Mouse (Mus musculus): ENCODE measurements around the gene Olfr652. TPM values are rescaled to one million over a fixed set of nuclear protein-coding genes. Genes with fewer than 3 reads are reported as not detected.
A peak's percentile ranks its signal among the peaks of the same experiment; 100 is the strongest.

Olfr652 gene
- not detected for polyA plus RNA-seq (2021)

GRCm38 (mm10) chr7:104560601-104561000 is at the start of gene Olfr652:
Olfr652 (plus strand) TSS chr7:104560901.
- no peak for ATAC-seq
- no peak for DNase-seq (ENCODE audit: low read depth, low spot score)
- in situ Hi-C loops (cut with MboI; ENCODE audit: low pct_unique_long_range_greater_than_20kb), result no loop called here
- CTCF ChIA-PET, result no interaction called here
- no peak for TF ChIP-seq CTCF (IDR thresholded peaks at IDR 0.05)
- no peaks in the 10 kb centered on the region for H3K27me3 ChIP-seq
- POLR2A ChIA-PET, result no interaction called here

GRCm38 (mm10) chr7:104549833-104550232 is 10.9 kb upstream of the Olfr652 start, which contains the start of gene Olfr651:
Olfr651 (plus strand) TSS chr7:104550133.
- no peak for TF ChIP-seq CTCF (IDR thresholded peaks at IDR 0.05)
- in situ Hi-C loops (cut with MboI; ENCODE audit: low pct_unique_long_range_greater_than_20kb), result no loop called here
- H3K27me3 ChIP-seq, result no peaks in the 10 kb centered on the region
- POLR2A ChIA-PET, result no interaction called here
- CTCF ChIA-PET, result no interaction called here
- ATAC-seq, result no peak
- DNase-seq (ENCODE audit: low read depth, low spot score), result no peak

GRCm38 (mm10) chr7:104552700-104553099 is 8.0 kb upstream of the Olfr652 start:
- in situ Hi-C loops (cut with MboI; ENCODE audit: low pct_unique_long_range_greater_than_20kb), result no loop called here
- POLR2A ChIA-PET, result no interaction called here
- CTCF ChIA-PET, result no interaction called here
- ATAC-seq (no peak), DNase-seq (ENCODE audit: low read depth, low spot score) (no peak)
- H3K27me3 ChIP-seq, result no peaks in the 10 kb centered on the region
- no peak for TF ChIP-seq CTCF (IDR thresholded peaks at IDR 0.05)

GRCm38 (mm10) chr7:104577014-104577413 is 16.3 kb downstream of the Olfr652 start, which contains the start of gene Olfr653:
Olfr653 (plus strand) TSS chr7:104577314.
- in situ Hi-C loops (cut with MboI; ENCODE audit: low pct_unique_long_range_greater_than_20kb), result no loop called here
- no peak for TF ChIP-seq CTCF (IDR thresholded peaks at IDR 0.05)
- ChIA-PET POLR2A (interaction anchor here (0.6 kb wide), 1 partner anchor 247 kb away, joined by 4 read pairs; no protein-coding TSS in a partner anchor), CTCF (no interaction called here)
- DNase-seq (ENCODE audit: low read depth, low spot score), result no peak
- no peaks in the 10 kb centered on the region for H3K27me3 ChIP-seq
- no peak for ATAC-seq

GRCm38 (mm10) chr7:104580846-104581245 is 20.1 kb downstream of the Olfr652 start:
- in situ Hi-C loops (cut with MboI; ENCODE audit: low pct_unique_long_range_greater_than_20kb), result no loop called here
- POLR2A ChIA-PET, result no interaction called here
- ATAC-seq (no peak), DNase-seq (ENCODE audit: low read depth, low spot score) (no peak)
- no peaks in the 10 kb centered on the region for H3K27me3 ChIP-seq
- CTCF ChIA-PET, result no interaction called here
- no peak for TF ChIP-seq CTCF (IDR thresholded peaks at IDR 0.05)

GRCm38 (mm10) chr7:104581429-104581828 is 20.7 kb downstream of the Olfr652 start:
- DNase-seq (ENCODE audit: low read depth, low spot score) (no peak), ATAC-seq (no peak)
- no peak for TF ChIP-seq CTCF (IDR thresholded peaks at IDR 0.05)
- H3K27me3 ChIP-seq, result no peaks in the 10 kb centered on the region
- POLR2A ChIA-PET, result no interaction called here
- CTCF ChIA-PET, result no interaction called here
- in situ Hi-C loops (cut with MboI; ENCODE audit: low pct_unique_long_range_greater_than_20kb), result no loop called here

GRCm38 (mm10) chr7:104586725-104587124 is 26.0 kb downstream of the Olfr652 start, which contains the start of gene Olfr654:
Olfr654 (plus strand) TSS chr7:104587025.
- ChIA-PET CTCF (no interaction called here), POLR2A (no interaction called here)
- DNase-seq (ENCODE audit: low read depth, low spot score), result no peak
- in situ Hi-C loops (cut with MboI; ENCODE audit: low pct_unique_long_range_greater_than_20kb), result no loop called here
- no peak for ATAC-seq
- no peak for TF ChIP-seq CTCF (IDR thresholded peaks at IDR 0.05)
- no peaks in the 10 kb centered on the region for H3K27me3 ChIP-seq

GRCm38 (mm10) chr7:104588274-104588673 is 27.6 kb downstream of the Olfr652 start:
- DNase-seq (ENCODE audit: low read depth, low spot score) (no peak), ATAC-seq (no peak)
- CTCF ChIA-PET, result no interaction called here
- no peak for TF ChIP-seq CTCF (IDR thresholded peaks at IDR 0.05)
- no peaks in the 10 kb centered on the region for H3K27me3 ChIP-seq
- POLR2A ChIA-PET, result no interaction called here
- in situ Hi-C loops (cut with MboI; ENCODE audit: low pct_unique_long_range_greater_than_20kb), result no loop called here

GRCm38 (mm10) chr7:104601679-104602078 is 41.0 kb downstream of the Olfr652 start, which contains the start of gene Olfr655:
Olfr655 (minus strand) TSS chr7:104601779.
- no peak for TF ChIP-seq CTCF (IDR thresholded peaks at IDR 0.05)

GRCm38 (mm10) chr7:104603173-104603572 is 42.5 kb downstream of the Olfr652 start:
- POLR2A ChIA-PET, result no interaction called here
- CTCF ChIA-PET, result no interaction called here
- H3K27me3 ChIP-seq, result no peaks in the 10 kb centered on the region
- DNase-seq (ENCODE audit: low read depth, low spot score), result no peak
- peak; percentile 53 for TF ChIP-seq CTCF (IDR thresholded peaks at IDR 0.05)
- ATAC-seq, result no peak
- in situ Hi-C loops (cut with MboI; ENCODE audit: low pct_unique_long_range_greater_than_20kb), result loop anchor here (10.0 kb wide), 1 partner anchor 398 kb away; no protein-coding TSS in a partner anchor

More at GRCm38 (mm10) chr7:104601679-104602078, 41.0 kb downstream of the Olfr652 start, which contains the start of gene Olfr655:
- POLR2A ChIA-PET, result no interaction called here
- DNase-seq (ENCODE audit: low read depth, low spot score) (no peak), ATAC-seq (no peak)
- H3K27me3 ChIP-seq, result no peaks in the 10 kb centered on the region
- in situ Hi-C loops (cut with MboI; ENCODE audit: low pct_unique_long_range_greater_than_20kb), result loop anchor here (10.0 kb wide), 1 partner anchor 397 kb away; no protein-coding TSS in a partner anchor
- CTCF ChIA-PET, result no interaction called here

GRCm38 (mm10) chr7:104604727-104605126 is 44.0 kb downstream of the Olfr652 start:
- no peak for TF ChIP-seq CTCF (IDR thresholded peaks at IDR 0.05)
- CTCF ChIA-PET, result no interaction called here
- DNase-seq (ENCODE audit: low read depth, low spot score) (no peak), ATAC-seq (no peak)
- no peaks in the 10 kb centered on the region for H3K27me3 ChIP-seq
- in situ Hi-C loops (cut with MboI; ENCODE audit: low pct_unique_long_range_greater_than_20kb), result loop anchor here (10.0 kb wide), 1 partner anchor 400 kb away; no protein-coding TSS in a partner anchor
- POLR2A ChIA-PET, result no interaction called here

- ATAC-seq, result no peak
- ChIA-PET CTCF (no interaction called here), POLR2A (no interaction called here)
- no peak for TF ChIP-seq CTCF (IDR thresholded peaks at IDR 0.05)
- no peaks in the 10 kb centered on the region for H3K27me3 ChIP-seq
- in situ Hi-C loops (cut with MboI; ENCODE audit: low pct_unique_long_range_greater_than_20kb), result no loop called here
- no peak for DNase-seq (ENCODE audit: low read depth, low spot score)
Observed at GRCm38 (mm10) chr7:104613655-104614054, 53.0 kb downstream of the Olfr652 start, which contains the start of gene Olfr656. Olfr656 (plus strand) TSS chr7:104613955.

Other genes starting within 250 kb of the Olfr652 start
- gene Trim12a, start 245.4 kb upstream of the Olfr652 start, polyA plus RNA-seq (2021), result 2.1 TPM
- 1.4 TPM for gene Trim34b, start 231.4 kb upstream of the Olfr652 start, polyA plus RNA-seq (2021)
- 12.2 TPM for gene Trim12c, start 207.5 kb upstream of the Olfr652 start, polyA plus RNA-seq (2021)
- gene Trim30b, start 191.0 kb upstream of the Olfr652 start, polyA plus RNA-seq (2021), result not detected
- gene Trim30c, start 160.1 kb upstream of the Olfr652 start, polyA plus RNA-seq (2021), result not detected
- gene Trim30a, start 95.7 kb upstream of the Olfr652 start, polyA plus RNA-seq (2021), result 0.67 TPM
- not detected for gene Trim30d, start 53.1 kb upstream of the Olfr652 start, polyA plus RNA-seq (2021)
- gene Olfr651, start 10.8 kb upstream of the Olfr652 start, polyA plus RNA-seq (2021), result not detected
- not detected for gene Olfr653, start 16.4 kb downstream of the Olfr652 start, polyA plus RNA-seq (2021)
- not detected for gene Olfr654, start 26.1 kb downstream of the Olfr652 start, polyA plus RNA-seq (2021)
- gene Olfr655, start 40.9 kb downstream of the Olfr652 start, polyA plus RNA-seq (2021), result 0.19 TPM
- not detected for gene Olfr656, start 53.1 kb downstream of the Olfr652 start, polyA plus RNA-seq (2021)
- gene Olfr657, start 63.9 kb downstream of the Olfr652 start, polyA plus RNA-seq (2021), result not detected
- gene Olfr658, start 86.4 kb downstream of the Olfr652 start, polyA plus RNA-seq (2021), result not detected
- not detected for gene Olfr659, start 105.9 kb downstream of the Olfr652 start, polyA plus RNA-seq (2021)
- not detected for gene Olfr661, start 125.6 kb downstream of the Olfr652 start, polyA plus RNA-seq (2021)
- gene Usp17le, start 216.6 kb downstream of the Olfr652 start, polyA plus RNA-seq (2021), result not detected